Mouse (Mus musculus) lung, adult 2 months (tissue): ENCODE data around the gene Tmem269.

Source experiments
- CTCF ChIP-seq: fragments of 200-500 bp; IDR thresholded peaks from 2 replicates; pipeline ENCODE4 v1.5.1; 2011; ENCODE audit warnings: mild to moderate bottlenecking, low read length, control low read depth; ENCODE audit not compliant: insufficient read depth
- POLR2A ChIP-seq: fragments of 200-500 bp; IDR thresholded peaks from 2 replicates; pipeline ENCODE4 v1.6.1; 2011; ENCODE audit warnings: low read depth, mild to moderate bottlenecking, control low read depth, low read length, borderline replicate concordance; ENCODE audit errors: extremely low read depth

DNA sequence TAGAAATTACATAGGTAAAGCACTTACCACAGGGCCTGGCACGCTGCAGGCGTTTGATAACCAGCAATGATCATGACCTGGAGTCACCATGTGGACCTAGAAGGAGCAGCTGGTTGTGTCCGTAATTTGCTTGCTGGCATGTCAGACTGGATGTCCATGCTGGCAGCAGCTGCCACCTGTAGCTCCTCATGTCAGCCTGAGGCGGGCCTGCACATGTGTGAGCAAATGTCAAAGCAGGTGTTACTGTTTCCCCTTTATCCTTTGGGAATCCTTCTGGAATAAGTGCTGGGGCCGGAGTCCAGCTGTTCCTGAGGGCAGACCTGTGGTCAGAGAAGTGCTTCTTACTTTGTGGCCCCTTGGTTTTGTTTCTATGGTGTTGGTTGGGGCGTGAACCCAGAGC is 19.9 kb downstream of the Tmem269 start:
- TF ChIP-seq CTCF (no peak), POLR2A (no peak)
